In genomic region chr10:61906226-61906625, GRCm38 (mm10) we compare ENCODE assay signal across 8 mouse cellular contexts.
A peak's percentile ranks its signal among the peaks of the same experiment; 100 is the strongest.
DNase-seq lines count a peak whose midpoint lies in the region; ATAC-seq lines count a peak whose summit lies in the region.

No protein-coding gene starts in this region.

- no peak for ATAC-seq in frontal cortex, adult (ENCODE audit: low TSS enrichment)

- DNase-seq in adrenal gland, adult (ENCODE audit: inconsistent age in 2 of 2, low spot score in 1 of 2), result peak; percentile 15 to 61
- no peak for DNase-seq in adrenal gland, postnatal 4 days (ENCODE audit: low spot score in 2 of 2)
- peak; percentile 50 for DNase-seq in retina, postnatal 1 day
- DNase-seq in retina, embryonic 14.5 days (ENCODE audit: low spot score), result no peak
- DNase-seq in induced T-regulatory cell, adult 2 months (ENCODE audit: low read depth), result peak; percentile 26
- DNase-seq in thymus, adult 18-20 months, result peak; percentile 39 to 47
- no peak for DNase-seq in testis, postnatal 10 days (ENCODE audit: low spot score)

Comparison
In these comparisons a context has a peak if more than half of its experiments do, and no peak if none do; other contexts are left out.
1. DNase-seq: peak in adrenal gland, adult (2 of 2), retina, postnatal 1 day (single experiment), induced T-regulatory cell, adult 2 months (single experiment) and thymus, adult 18-20 months (2 of 2); none in adrenal gland, postnatal 4 days (0 of 2), retina, embryonic 14.5 days (single experiment) and testis, postnatal 10 days (single experiment).